Comparison of ENCODE assay signal across 8 mouse cellular contexts in genomic region chr17:56717363-56718058, GRCm38 (mm10). TPM values are rescaled to one million over a fixed set of nuclear protein-coding genes. Genes with fewer than 3 reads are reported as not detected.
DNase-seq lines count a peak whose midpoint lies in the region; ATAC-seq and TF ChIP-seq lines count a peak whose summit lies in the region.

Gene Ndufa11 (plus strand): TSS chr17:56717767.
Gene Vmac (minus strand): TSS chr17:56718022.

- peak; percentile 95 for TF ChIP-seq EP300 in lung, postnatal 0 days (IDR thresholded peaks at IDR 0.05)

- DNase-seq in MN1 (ENCODE audit: low spot score) = peak; percentile 99
- DNase-seq in cerebellum, adult 9-10 months = peak; percentile 93
- DNase-seq in hindbrain, embryonic 10.5 days (ENCODE audit: low spot score) = peak; percentile 98
- peak; percentile 95 for DNase-seq in layer of hippocampus, adult 9-11 months
- peak; percentile 98 for DNase-seq in lung, postnatal 0 days (ENCODE audit: low spot score)
- DNase-seq in ovary, postnatal 14 days (ENCODE audit: low spot score) = peak; percentile 87
- DNase-seq in thymus, postnatal 14 days = peak; percentile 93

- peak within 1 kb of the TSS; percentile 94 for H3K9ac ChIP-seq in lung, postnatal 0 days (replicated peaks; ENCODE audit: low read depth)

- H3K27me3 ChIP-seq in hindbrain, embryonic 10.5 days (ENCODE audit: insufficient read depth, poor library complexity, severe bottlenecking) = no peaks in the 10 kb centered on the region
- H3K27me3 ChIP-seq in lung, postnatal 0 days (replicated peaks; ENCODE audit: insufficient read depth, low read length) = no peaks in the 10 kb centered on the region

- peaks cover 34% of the 10 kb centered on the region for H3K4me1 ChIP-seq in hindbrain, embryonic 10.5 days (replicated peaks)
- H3K4me1 ChIP-seq in lung, postnatal 0 days (ENCODE audit: insufficient read depth, low read depth, low read length) = peaks cover 12% of the 10 kb centered on the region; the same call in 1 of the 2 replicates

- H3K36me3 ChIP-seq in hindbrain, embryonic 10.5 days = peaks cover 31% of the 10 kb centered on the region
- 0 out of 2 replicates have a peak, but pooled peaks cover 2% of the 10 kb centered on the region for H3K36me3 ChIP-seq in lung, postnatal 0 days (ENCODE audit: insufficient read depth, low read length)

- H3K27ac ChIP-seq in hindbrain, embryonic 10.5 days = peak within 1 kb of the TSS; percentile 94
- H3K27ac ChIP-seq in lung, postnatal 0 days (ENCODE audit: low read length) = peak within 1 kb of the TSS; percentile 72

- H3K4me2 ChIP-seq in lung, postnatal 0 days (replicated peaks; ENCODE audit: low read depth, low read length) = peak within 1 kb of the TSS; percentile 81

- no peak for TF ChIP-seq CTCF in lung, postnatal 0 days (IDR thresholded peaks at IDR 0.05)

- under 1% methylated on average over 59 of the region's 59 CpGs for WGBS in hindbrain, embryonic 10.5 days
- WGBS in lung, postnatal 0 days = under 1% methylated on average over 59 of the region's 59 CpGs

- H3K9me3 ChIP-seq in hindbrain, embryonic 10.5 days = no peaks in the 10 kb centered on the region
- no peaks in the 10 kb centered on the region for H3K9me3 ChIP-seq in lung, postnatal 0 days (ENCODE audit: low read length)

- ATAC-seq in frontal cortex, adult (ENCODE audit: low TSS enrichment) = peak; percentile 62
- peak; percentile 78 for ATAC-seq in lung, postnatal 0 days

- H3K4me3 ChIP-seq in hindbrain, embryonic 10.5 days = peak within 1 kb of the TSS; percentile 78
- peak within 1 kb of the TSS; percentile 85 for H3K4me3 ChIP-seq in lung, postnatal 0 days (ENCODE audit: low read depth, low read length)

RNA-seq across cellular contexts. Expression of gene Ndufa11, which starts in this region (rescaled TPM):
- 398 and 446 TPM in 2 replicates for polyA plus RNA-seq in hindbrain, embryonic 10.5 days (2016; fragmentation: Nextera tagmentation; extraction: Ambion mirVana)
- 380 and 426 TPM in 2 replicates for polyA plus RNA-seq in lung, postnatal 0 days (2015; fragmentation: Nextera tagmentation; extraction: Ambion mirVana)

RNA-seq across cellular contexts. Expression of gene Vmac, which starts in this region (rescaled TPM):
- polyA plus RNA-seq in hindbrain, embryonic 10.5 days (2016; fragmentation: Nextera tagmentation; extraction: Ambion mirVana) = 12.7 and 18.6 TPM in 2 replicates
- polyA plus RNA-seq in lung, postnatal 0 days (2015; fragmentation: Nextera tagmentation; extraction: Ambion mirVana) = 17.2 and 17.5 TPM in 2 replicates

Comparison
In these comparisons a context has a peak if more than half of its experiments do, and no peak if none do; other contexts are left out.
1. Peak in every context shown above with its lines: DNase-seq, ATAC-seq, H3K4me3 ChIP-seq and H3K27ac ChIP-seq.